Mouse (Mus musculus) CD8-positive naive resting alpha-beta T cell, adult 57 days (primary cell): ENCODE data around the gene Apoa4. TPM values are rescaled to one million over a fixed set of nuclear protein-coding genes. Genes with fewer than 3 reads are reported as not detected.

ENCODE experiments used
- total RNA-seq: library from RNA; stranded (reverse); gene quantifications from one replicate; pipeline ENCODE4 v1.2.4, GENCODE M21; 2023

The Apoa4 gene
- not detected for total RNA-seq

DNA sequence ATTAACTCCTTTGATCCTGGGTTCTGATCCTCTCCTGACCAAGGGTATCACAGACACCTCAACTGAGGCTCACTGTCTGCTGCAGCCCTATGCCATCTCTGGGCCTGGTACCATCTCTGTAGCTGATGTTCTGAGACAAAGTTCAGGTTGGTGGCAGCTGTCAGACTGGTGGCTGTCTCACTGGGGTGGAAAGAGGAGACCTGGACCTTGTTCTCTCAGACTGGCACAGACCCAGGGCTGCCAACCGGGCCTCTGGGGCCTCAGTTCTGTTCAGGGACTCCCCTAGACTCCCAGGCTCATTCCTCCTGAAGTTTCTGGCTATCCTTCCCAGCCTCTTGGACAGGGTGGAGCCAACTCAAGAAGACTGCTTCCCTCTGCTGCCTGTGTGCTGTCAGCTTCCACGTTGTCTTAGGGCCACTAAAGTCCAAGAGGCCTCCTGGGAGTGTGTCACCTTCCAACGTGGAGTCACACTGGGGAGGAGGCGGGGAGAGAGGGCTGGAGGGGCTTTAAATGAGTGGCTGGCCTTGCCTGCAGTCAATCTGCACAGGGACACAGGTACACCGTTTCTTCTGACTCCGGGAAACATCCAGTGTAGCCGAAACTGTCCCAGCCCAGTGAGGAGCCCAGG is at the start of gene Apoa4:
Gene Apoa4, plus strand, starts transcription at position 171 of the 628 bp plus-strand sequence.

DNA sequence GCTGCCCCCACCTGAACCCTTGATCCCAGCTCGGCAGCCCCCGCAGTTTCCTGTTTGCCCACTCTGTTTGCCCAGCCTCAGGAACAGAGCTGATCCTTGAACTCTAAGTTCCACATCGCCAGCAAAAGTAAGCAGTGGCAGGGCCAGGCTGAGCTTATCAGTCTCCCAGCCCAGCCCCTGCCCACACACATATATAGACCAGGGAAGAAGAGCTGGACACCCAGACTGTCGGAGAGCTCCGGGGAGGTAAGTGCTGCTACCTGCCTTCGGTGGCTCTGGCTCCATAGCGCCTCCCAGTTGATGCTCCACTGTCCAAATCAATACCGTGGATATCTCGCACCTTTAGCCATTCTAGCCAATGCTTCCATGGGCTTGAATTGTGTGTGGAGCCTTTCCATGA is 12.0 kb upstream of the Apoa4 start, which contains the start of gene Apoa1:
Gene Apoa1, plus strand, starts transcription at position 90 of the 400 bp plus-strand sequence.

DNA sequence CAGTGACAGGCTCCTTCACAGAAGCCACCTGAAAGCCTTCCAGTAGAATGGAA is 5.1 kb upstream of the Apoa4 start, which contains the start of gene Apoc3:
Gene Apoc3, minus strand, starts transcription at position 41 of the 53 bp plus-strand sequence.

DNA sequence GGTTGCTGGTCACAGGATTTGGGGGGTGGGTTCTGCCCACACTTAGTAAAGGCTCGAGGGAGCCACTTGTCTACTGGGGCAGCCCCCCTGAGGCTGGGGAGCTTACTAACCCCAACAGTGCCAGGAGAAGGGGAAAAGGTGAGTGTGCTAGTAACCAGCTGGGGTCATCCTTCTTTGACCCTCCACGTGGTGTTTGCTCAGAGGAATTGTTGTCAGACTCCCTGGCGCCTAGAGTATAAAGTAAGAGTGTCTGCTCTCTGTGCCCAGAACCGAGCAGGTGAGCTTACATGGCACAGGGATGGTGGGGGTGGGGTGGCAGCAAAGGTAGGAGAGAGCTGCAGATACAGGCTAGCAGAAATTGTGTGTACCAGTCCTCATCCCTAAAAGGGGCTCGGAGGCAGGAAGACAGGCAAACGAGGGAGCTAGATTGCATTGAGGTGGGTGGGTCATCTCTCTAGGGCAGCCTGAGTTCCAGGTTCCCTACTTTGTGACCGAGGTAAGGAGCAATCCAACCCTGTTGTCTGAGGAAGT is 27.9 kb downstream of the Apoa4 start, which contains the start of gene Apoa5:
Gene Apoa5, plus strand, starts transcription at position 291 of the 531 bp plus-strand sequence.

DNA sequence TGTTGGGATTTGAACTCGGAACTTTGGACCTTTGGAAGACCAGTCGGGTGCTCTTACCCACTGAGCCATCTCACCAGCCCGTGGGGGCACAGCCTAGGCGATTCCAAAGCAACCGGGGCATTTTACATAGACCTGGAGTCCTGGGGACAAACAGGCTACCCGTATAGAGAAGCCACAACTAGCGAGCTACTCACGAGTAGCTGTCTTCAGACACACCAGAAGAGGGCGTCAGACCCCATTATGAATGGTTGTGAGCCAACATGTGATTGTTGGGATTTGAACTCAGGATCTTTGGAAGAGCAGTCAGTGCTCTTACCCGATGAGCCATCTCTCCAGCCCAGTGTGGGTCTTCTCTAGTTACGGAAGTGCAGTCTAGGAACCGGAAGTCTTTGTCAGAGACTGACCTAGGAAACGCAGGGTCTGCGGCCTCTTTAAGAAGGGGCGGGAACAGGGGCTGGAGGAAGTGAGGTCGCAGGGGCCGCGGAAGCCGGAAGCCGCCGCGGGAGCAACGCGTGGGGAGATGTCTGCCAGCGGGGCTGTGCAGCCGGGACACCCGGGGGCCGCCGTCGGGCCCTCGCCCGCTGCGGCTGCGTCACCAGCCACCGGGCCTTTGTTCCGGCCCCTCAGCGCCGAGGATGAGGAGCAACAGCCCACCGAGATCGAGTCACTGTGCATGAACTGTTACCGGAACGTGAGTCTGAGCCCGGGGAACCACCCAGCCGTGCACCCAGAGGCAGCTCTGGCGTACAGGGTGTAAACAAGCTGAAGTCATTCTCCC is 32.4 kb downstream of the Apoa4 start, which contains the start of gene Zpr1:
Gene Zpr1, plus strand, starts transcription at position 388 of the 778 bp plus-strand sequence.

DNA sequence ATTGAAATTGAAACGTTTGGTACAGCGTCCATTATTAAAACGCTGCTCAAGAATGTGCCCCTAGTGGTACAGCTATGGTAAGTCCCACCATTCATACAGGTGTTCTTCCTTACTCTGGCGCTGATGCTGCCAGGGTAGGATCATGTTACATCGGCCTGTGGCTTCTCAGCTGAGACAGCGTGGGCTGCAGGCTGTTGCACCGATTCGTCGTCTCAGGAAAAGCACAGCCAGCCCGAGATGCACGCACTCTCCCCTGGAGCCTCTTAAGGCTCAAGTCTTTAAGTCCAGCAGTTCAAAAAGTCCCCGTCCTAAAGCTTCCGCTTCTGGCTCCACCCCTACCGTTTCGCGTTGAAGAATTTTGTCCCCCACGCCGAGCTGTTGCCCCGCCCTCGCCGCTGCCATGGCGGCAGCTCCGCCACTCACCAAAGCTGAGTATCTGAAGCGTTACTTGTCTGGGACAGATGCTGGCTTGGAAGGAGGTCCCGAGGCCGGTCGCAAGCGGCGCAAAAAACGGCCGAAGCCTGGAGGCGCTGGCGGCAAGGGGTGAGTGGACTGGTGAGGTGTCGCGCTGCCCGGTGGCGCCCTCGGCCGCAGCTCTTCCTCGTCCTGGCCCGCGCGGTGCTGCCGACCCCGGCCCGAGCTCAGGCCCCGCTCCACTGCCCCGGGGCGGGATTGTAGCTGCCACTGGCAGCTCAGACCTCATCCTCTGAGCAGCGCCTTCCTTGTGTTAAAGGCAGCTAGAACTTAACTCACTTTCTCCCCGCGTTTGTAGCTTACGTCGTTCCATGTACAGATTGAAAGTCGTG is 42.3 kb downstream of the Apoa4 start, which contains the start of gene Bud13:
Gene Bud13, plus strand, starts transcription at position 378 of the 806 bp plus-strand sequence.

Other genes with a start within 250 kb of the Apoa4 start
- 54.0 TPM for gene Pafah1b2, start 228.0 kb upstream of the Apoa4 start, total RNA-seq
- gene Sik3, start 227.9 kb upstream of the Apoa4 start, total RNA-seq: 55.6 TPM
- not detected for gene Apoa1, start 12.1 kb upstream of the Apoa4 start, total RNA-seq
- not detected for gene Apoc3, start 5.1 kb upstream of the Apoa4 start, total RNA-seq
- not detected for gene Apoa5, start 27.9 kb downstream of the Apoa4 start, total RNA-seq
- 96.9 TPM for gene Zpr1, start 32.4 kb downstream of the Apoa4 start, total RNA-seq
- gene Bud13, start 42.3 kb downstream of the Apoa4 start, total RNA-seq: 24.8 TPM
- gene 4931429L15Rik, start 79.3 kb downstream of the Apoa4 start, total RNA-seq: not detected